Mouse (Mus musculus): ENCODE results near the gene Xaf1. TPM values are rescaled to one million over a fixed set of nuclear protein-coding genes. Genes with fewer than 3 reads are reported as not detected.

Xaf1 gene
- total and polyA plus RNA-seq, 2 experiments, result 7.4 to 17.6 TPM

DNA sequence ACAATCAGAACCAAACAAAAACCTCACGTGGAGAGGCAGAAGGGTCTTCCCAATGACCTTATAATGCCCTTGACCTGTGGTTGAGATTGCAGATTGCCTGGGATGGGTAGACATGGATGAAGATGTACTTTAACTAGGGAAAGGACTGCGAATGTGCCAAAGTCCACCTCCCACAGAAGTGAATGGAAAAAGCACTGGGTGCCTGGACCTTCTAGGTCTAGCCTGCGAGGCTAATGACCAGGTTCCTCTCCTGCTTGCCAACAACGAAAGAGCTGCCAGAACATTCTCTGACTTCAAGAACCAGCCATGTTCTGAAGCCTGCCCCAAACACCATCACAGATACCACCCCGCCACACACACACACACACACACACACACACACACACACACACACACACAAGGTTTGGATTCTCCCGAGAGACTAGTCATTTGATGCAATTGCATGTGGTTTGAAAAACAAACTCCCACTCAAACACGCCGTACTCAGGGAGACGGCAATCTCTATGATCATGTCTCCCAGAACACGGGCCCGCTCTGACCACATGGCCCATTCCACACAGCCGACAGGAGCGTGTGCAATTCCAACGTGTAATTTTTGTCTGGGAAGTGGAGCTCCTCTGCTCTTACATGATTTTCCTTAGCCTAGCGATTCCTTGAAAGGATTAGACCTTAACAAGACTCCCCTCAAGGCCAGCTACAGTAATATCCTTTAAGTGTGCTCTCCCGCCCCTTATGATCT is 17.8 kb upstream of the Xaf1 start:
- WGBS, result 90% methylated on average over 16 of the region's 16 CpGs

DNA sequence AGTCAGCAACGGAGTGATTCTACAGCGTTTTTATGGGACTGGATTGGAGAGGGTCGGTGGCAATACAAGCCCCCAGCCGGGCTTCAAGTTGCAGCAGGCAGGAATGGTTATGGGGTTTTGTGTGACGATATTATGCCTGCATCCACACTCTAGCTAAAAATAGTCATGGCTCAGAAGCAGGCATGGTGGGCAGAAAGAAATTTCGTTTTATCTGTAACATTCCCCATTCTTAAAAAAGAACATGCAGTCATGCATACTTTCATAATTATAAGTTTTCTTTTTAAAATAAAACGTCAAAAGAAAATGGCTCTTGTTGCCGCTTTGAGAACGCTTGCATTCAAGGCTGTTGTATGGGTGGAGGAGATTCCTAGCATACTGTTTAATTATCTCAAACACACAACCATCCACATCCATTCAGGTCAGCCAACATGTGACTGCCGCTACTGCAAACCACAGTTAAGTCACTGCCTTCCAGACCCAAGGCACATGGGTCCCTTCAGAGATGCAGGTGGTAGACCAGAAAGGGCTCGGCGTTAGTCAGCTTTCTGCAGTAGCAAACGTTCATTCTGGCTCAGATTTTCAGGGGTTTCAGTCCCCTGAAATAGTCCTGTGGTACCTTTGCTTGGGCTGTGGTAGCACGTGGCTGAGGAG is 16.8 kb upstream of the Xaf1 start:
- H3K79me2 ChIP-seq (ENCODE audit: control insufficient read depth, insufficient read depth, low read length), result no peaks in the 10 kb centered on the region
- H3K9ac ChIP-seq (ENCODE audit: low read depth, low read length), result no peak overlapping the region
- no peak overlapping the region for H3K27ac ChIP-seq (replicated peaks; ENCODE audit: insufficient read depth, low read depth, low read length)
- DNase-seq (ENCODE audit: extremely low read depth, low read depth, low spot score), result no peak
- H3K36me3 ChIP-seq (ENCODE audit: control insufficient read depth, insufficient read depth, low read length), result no peaks in the 10 kb centered on the region
- no peak for TF ChIP-seq CTCF (IDR thresholded peaks at IDR 0.05; ENCODE audit: low read depth, low read length)
- no peak for TF ChIP-seq POLR2A (IDR thresholded peaks at IDR 0.05; ENCODE audit: extremely low read depth, insufficient read depth, low read length)
- H3K4me3 ChIP-seq (ENCODE audit: insufficient read depth, low read depth, low read length), result no peak overlapping the region
- no peaks in the 10 kb centered on the region for H3K27me3 ChIP-seq (ENCODE audit: control insufficient read depth, insufficient read depth, low read length)
- peaks cover 7% of the 10 kb centered on the region for H3K4me1 ChIP-seq (ENCODE audit: control insufficient read depth, insufficient read depth, low read length)
- WGBS, result 82% methylated on average over 14 of the region's 14 CpGs

More for the DNA sequence above, 17.8 kb upstream of the Xaf1 start:
- DNase-seq (ENCODE audit: extremely low read depth, low read depth, low spot score), result no peak
- Histone ChIP-seq H3K27me3 (ENCODE audit: control insufficient read depth, insufficient read depth, low read length) (no peaks in the 10 kb centered on the region), H3K4me1 (ENCODE audit: control insufficient read depth, insufficient read depth, low read length) (peaks cover 7% of the 10 kb centered on the region), H3K4me3 (ENCODE audit: insufficient read depth, low read depth, low read length) (no peak overlapping the region), H3K27ac (replicated peaks; ENCODE audit: insufficient read depth, low read depth, low read length) (no peak overlapping the region), H3K36me3 (ENCODE audit: control insufficient read depth, insufficient read depth, low read length) (no peaks in the 10 kb centered on the region), H3K79me2 (ENCODE audit: control insufficient read depth, insufficient read depth, low read length) (no peaks in the 10 kb centered on the region), H3K9ac (ENCODE audit: low read depth, low read length) (no peak overlapping the region)
- TF ChIP-seq POLR2A (IDR thresholded peaks at IDR 0.05; ENCODE audit: extremely low read depth, insufficient read depth, low read length), result no peak
- no peak for TF ChIP-seq CTCF (IDR thresholded peaks at IDR 0.05; ENCODE audit: low read depth, low read length)

DNA sequence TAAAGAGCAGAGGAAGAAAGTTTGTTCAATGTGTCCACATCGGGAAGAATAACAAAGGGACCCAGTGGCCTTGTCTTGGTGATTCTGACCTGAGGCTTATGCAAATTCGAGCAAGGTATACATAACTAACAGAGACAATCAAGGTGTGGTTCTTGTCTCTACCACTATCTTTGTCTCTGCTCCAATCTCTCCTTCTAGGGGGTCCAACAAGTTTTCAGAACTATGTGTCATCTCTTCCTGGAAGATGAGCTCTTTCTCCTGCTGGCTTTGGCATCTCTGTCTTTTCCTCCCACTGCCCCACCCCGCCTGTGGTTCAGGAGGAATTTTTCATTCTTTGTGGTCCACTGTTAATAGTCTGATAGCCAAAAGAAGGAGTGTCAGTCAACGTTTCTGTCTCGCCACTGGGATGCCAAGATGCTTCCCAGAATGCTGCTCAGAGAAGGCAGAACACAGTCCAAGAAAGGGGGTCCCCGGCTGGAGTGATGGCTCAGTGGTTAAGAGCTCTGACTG is 15.4 kb upstream of the Xaf1 start:
- H3K4me1 ChIP-seq (ENCODE audit: control insufficient read depth, insufficient read depth, low read length), result peaks cover 2% of the 10 kb centered on the region; the same call in 1 of the 2 replicates
- no peak overlapping the region for H3K4me3 ChIP-seq (ENCODE audit: insufficient read depth, low read depth, low read length)
- H3K27ac ChIP-seq (replicated peaks; ENCODE audit: insufficient read depth, low read depth, low read length), result no peak overlapping the region
- no peak for DNase-seq (ENCODE audit: extremely low read depth, low read depth, low spot score)
- H3K36me3 ChIP-seq (ENCODE audit: control insufficient read depth, insufficient read depth, low read length), result no peaks in the 10 kb centered on the region
- H3K79me2 ChIP-seq (ENCODE audit: control insufficient read depth, insufficient read depth, low read length), result no peaks in the 10 kb centered on the region
- 79% methylated on average over 6 of the region's 6 CpGs for WGBS
- H3K27me3 ChIP-seq (ENCODE audit: control insufficient read depth, insufficient read depth, low read length), result no peaks in the 10 kb centered on the region
- TF ChIP-seq CTCF (IDR thresholded peaks at IDR 0.05; ENCODE audit: low read depth, low read length), result no peak
- TF ChIP-seq POLR2A (IDR thresholded peaks at IDR 0.05; ENCODE audit: extremely low read depth, insufficient read depth, low read length), result no peak
- no peak overlapping the region for H3K9ac ChIP-seq (ENCODE audit: low read depth, low read length)

DNA sequence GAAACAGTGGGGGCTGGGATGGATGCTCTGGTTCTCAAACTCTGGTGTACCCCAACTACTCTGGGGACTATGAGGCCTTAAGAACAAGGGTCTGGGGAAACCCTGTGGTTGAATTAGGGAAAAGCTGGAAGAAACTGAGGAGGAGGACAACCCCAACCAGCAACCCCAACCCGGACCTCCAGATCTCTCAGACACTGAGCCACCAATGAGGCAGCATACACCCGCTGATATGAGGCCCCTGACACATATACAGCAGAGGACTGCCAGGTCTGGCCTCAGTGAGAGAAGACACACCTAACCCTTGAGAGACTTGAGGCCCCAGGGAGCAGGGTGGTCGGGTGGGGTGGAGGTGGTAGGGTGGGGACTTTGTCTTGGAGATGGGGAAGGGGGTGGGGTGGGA is 14.8 kb upstream of the Xaf1 start:
- WGBS, result 82% methylated on average over 3 of the region's 3 CpGs
- H3K4me3 ChIP-seq (ENCODE audit: insufficient read depth, low read depth, low read length), result no peak overlapping the region
- no peaks in the 10 kb centered on the region for H3K79me2 ChIP-seq (ENCODE audit: control insufficient read depth, insufficient read depth, low read length)
- peaks cover 2% of the 10 kb centered on the region; the same call in 1 of the 2 replicates for H3K4me1 ChIP-seq (ENCODE audit: control insufficient read depth, insufficient read depth, low read length)
- no peaks in the 10 kb centered on the region for H3K27me3 ChIP-seq (ENCODE audit: control insufficient read depth, insufficient read depth, low read length)
- no peak overlapping the region for H3K27ac ChIP-seq (replicated peaks; ENCODE audit: insufficient read depth, low read depth, low read length)
- H3K9ac ChIP-seq (ENCODE audit: low read depth, low read length), result no peak overlapping the region
- no peak for DNase-seq (ENCODE audit: extremely low read depth, low read depth, low spot score)
- no peak for TF ChIP-seq POLR2A (IDR thresholded peaks at IDR 0.05; ENCODE audit: extremely low read depth, insufficient read depth, low read length)
- TF ChIP-seq CTCF (IDR thresholded peaks at IDR 0.05; ENCODE audit: low read depth, low read length), result no peak
- no peaks in the 10 kb centered on the region for H3K36me3 ChIP-seq (ENCODE audit: control insufficient read depth, insufficient read depth, low read length)

DNA sequence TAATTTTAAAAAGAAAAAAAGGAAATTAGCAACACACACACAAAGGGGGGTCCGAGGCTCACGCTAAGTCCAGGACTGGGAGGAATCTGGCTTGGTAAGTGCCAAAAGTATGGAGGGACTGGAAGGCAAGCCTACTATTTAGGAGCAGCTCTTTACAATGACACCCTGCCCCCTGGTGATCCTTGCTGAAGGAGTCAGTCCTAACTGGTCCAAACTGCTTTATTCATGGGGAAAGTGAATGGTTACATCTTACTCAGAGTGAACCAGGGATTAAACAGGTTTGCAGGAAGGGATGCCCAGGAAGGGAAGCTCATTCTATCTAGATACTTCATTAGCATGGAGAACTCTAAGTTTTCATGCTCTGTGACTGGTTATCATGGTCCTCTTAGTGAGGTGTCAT is 14.3 kb upstream of the Xaf1 start:
- Histone ChIP-seq H3K27me3 (ENCODE audit: control insufficient read depth, insufficient read depth, low read length) (no peaks in the 10 kb centered on the region), H3K9ac (ENCODE audit: low read depth, low read length) (no peak overlapping the region), H3K4me3 (ENCODE audit: insufficient read depth, low read depth, low read length) (no peak overlapping the region), H3K79me2 (ENCODE audit: control insufficient read depth, insufficient read depth, low read length) (no peaks in the 10 kb centered on the region), H3K4me1 (ENCODE audit: control insufficient read depth, insufficient read depth, low read length) (no peaks in the 10 kb centered on the region), H3K27ac (replicated peaks; ENCODE audit: insufficient read depth, low read depth, low read length) (no peak overlapping the region), H3K36me3 (ENCODE audit: control insufficient read depth, insufficient read depth, low read length) (no peaks in the 10 kb centered on the region)
- WGBS, result 98% methylated on average over 2 of the region's 2 CpGs
- DNase-seq (ENCODE audit: extremely low read depth, low read depth, low spot score), result no peak
- TF ChIP-seq POLR2A (IDR thresholded peaks at IDR 0.05; ENCODE audit: extremely low read depth, insufficient read depth, low read length), result no peak
- no peak for TF ChIP-seq CTCF (IDR thresholded peaks at IDR 0.05; ENCODE audit: low read depth, low read length)

DNA sequence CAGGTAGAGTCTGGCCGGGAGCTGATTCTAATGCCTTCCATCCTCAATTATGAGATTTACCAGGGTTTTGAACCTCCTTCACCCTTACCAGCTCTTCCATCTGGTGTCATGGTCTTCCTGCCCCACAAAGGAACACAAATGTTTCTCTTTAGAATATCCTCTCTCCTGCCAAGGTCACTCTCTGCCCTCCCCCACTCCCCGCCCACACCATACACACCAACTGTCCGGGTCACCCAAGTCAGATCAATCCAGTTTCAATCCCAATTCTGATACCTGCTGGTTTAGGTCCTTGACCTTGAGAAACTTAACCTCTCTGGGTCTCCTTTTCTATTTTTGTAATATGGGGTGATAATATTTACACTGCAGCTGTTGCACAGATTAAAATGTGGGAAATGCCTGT is 13.9 kb upstream of the Xaf1 start:
- Histone ChIP-seq H3K79me2 (ENCODE audit: control insufficient read depth, insufficient read depth, low read length) (no peaks in the 10 kb centered on the region), H3K27ac (replicated peaks; ENCODE audit: insufficient read depth, low read depth, low read length) (no peak overlapping the region), H3K4me3 (ENCODE audit: insufficient read depth, low read depth, low read length) (no peak overlapping the region), H3K27me3 (ENCODE audit: control insufficient read depth, insufficient read depth, low read length) (no peaks in the 10 kb centered on the region), H3K36me3 (ENCODE audit: control insufficient read depth, insufficient read depth, low read length) (no peaks in the 10 kb centered on the region), H3K9ac (ENCODE audit: low read depth, low read length) (no peak overlapping the region), H3K4me1 (ENCODE audit: control insufficient read depth, insufficient read depth, low read length) (no peaks in the 10 kb centered on the region)
- WGBS, result 62% methylated on average over 3 of the region's 3 CpGs
- TF ChIP-seq CTCF (IDR thresholded peaks at IDR 0.05; ENCODE audit: low read depth, low read length) (no peak), POLR2A (IDR thresholded peaks at IDR 0.05; ENCODE audit: extremely low read depth, insufficient read depth, low read length) (no peak)
- no peak for DNase-seq (ENCODE audit: extremely low read depth, low read depth, low spot score)
